Mouse (Mus musculus): ENCODE data around the gene Il17rd.

DNA sequence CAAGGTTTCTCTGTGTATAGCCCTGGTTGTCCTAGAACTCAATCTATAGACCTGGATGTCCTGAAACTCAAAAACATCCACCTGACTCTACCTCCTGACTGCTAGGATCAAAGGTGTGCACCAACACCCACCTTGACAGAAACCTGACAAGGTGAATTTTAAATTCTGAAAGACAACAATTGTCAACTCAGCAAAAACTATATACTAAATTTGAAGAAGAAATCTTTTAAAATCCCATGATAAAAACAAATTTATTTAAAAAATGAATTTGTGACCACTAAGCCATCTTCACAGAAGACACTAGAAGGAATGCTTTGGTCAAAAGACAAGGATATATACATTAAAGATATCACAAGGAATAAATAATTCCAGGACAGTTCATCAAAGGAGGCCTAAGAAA lies 42.5 kb upstream of the Il17rd start:
- TF ChIP-seq POLR2A (IDR thresholded peaks at IDR 0.05; ENCODE audit: borderline replicate concordance, control insufficient read depth, low read depth, low read length) (no peak), CTCF (IDR thresholded peaks at IDR 0.05; ENCODE audit: control insufficient read depth, insufficient read depth, low read length) (no peak)

Data from bone marrow, adult 2 months (tissue).